Mouse (Mus musculus) neural tube, embryonic 14.5 days (tissue): ENCODE results near the gene Rad23b. TPM values are rescaled to one million over a fixed set of nuclear protein-coding genes. Genes with fewer than 3 reads are reported as not detected.
"Not testable (repeated sequence)": the region's sequence is repeated elsewhere in the genome, so short reads cannot be mapped to it uniquely, and the experiment has no call there.

Source experiments
- ATAC-seq: fragments of 200-750 bp; cut with Nextera tagmentation; 2 replicates; pipeline ENCODE4 v1.8.0; 2017; ENCODE audit warnings: low read depth, mild to moderate bottlenecking, moderate TSS enrichment, moderate library complexity
- H3K27ac ChIP-seq: fragments of 300-500 bp; sonication (generic); 2 replicates; pipeline ENCODE4 v1.5.1; 2014; ENCODE audit warnings: low read depth, mild to moderate bottlenecking, control low read depth, low read length, moderate library complexity, mixed read lengths
- H3K27me3 ChIP-seq: fragments of 300-500 bp; sonication (generic); 2 replicates; pipeline ENCODE4 v1.6.1; 2014; ENCODE audit warnings: low read length; ENCODE audit not compliant: control insufficient read depth, insufficient read depth
- H3K36me3 ChIP-seq: fragments of 300-500 bp; sonication (generic); 2 replicates; pipeline ENCODE4 v1.6.1; 2014; ENCODE audit warnings: low read length, mixed read lengths; ENCODE audit not compliant: control insufficient read depth, insufficient read depth
- H3K4me1 ChIP-seq: fragments of 300-500 bp; sonication (generic); 2 replicates; pipeline ENCODE4 v1.6.1; 2014; ENCODE audit warnings: low read length; ENCODE audit not compliant: control insufficient read depth, insufficient read depth
- H3K4me2 ChIP-seq: fragments of 300-500 bp; sonication (generic); 2 replicates; pipeline ENCODE4 v1.6.1; 2014; ENCODE audit warnings: mild to moderate bottlenecking, low read depth, low read length, control low read depth
- H3K4me3 ChIP-seq: fragments of 300-500 bp; sonication (generic); 2 replicates; pipeline ENCODE4 v1.5.1; 2014; ENCODE audit warnings: low read depth, low read length, control low read depth, mixed read lengths
- H3K9ac ChIP-seq: fragments of 300-500 bp; sonication (generic); replicated peaks from 2 replicates; pipeline ENCODE4 v1.6.1; 2014; ENCODE audit warnings: low read depth, mild to moderate bottlenecking, control low read depth, low read length, mixed read lengths
- H3K9me3 ChIP-seq: fragments of 300-500 bp; sonication (generic); 2 replicates; pipeline ENCODE4 v1.6.1; 2016; ENCODE audit warnings: low read length; ENCODE audit not compliant: control insufficient read depth
- WGBS: fragments of 180-500 bp; shearing (Covaris S2); extraction: QIAGEN DNeasy Blood & Tissue Kit; methylation state at CpG from one replicate; pipeline ENCODE4 v1.1.7; 2014; 5-methylcytosine and 5-hydroxymethylcytosine counted together
- polyA plus RNA-seq: library from polyadenylated mRNA; unstranded; fragments of >200 nt; fragmentation: Nextera tagmentation; extraction: Ambion mirVana; gene quantifications from 2 replicates; pipeline ENCODE4 v1.2.1, GENCODE M21; 2014

The Rad23b gene
- polyA plus RNA-seq: 63.0 and 88.9 TPM in 2 replicates

DNA sequence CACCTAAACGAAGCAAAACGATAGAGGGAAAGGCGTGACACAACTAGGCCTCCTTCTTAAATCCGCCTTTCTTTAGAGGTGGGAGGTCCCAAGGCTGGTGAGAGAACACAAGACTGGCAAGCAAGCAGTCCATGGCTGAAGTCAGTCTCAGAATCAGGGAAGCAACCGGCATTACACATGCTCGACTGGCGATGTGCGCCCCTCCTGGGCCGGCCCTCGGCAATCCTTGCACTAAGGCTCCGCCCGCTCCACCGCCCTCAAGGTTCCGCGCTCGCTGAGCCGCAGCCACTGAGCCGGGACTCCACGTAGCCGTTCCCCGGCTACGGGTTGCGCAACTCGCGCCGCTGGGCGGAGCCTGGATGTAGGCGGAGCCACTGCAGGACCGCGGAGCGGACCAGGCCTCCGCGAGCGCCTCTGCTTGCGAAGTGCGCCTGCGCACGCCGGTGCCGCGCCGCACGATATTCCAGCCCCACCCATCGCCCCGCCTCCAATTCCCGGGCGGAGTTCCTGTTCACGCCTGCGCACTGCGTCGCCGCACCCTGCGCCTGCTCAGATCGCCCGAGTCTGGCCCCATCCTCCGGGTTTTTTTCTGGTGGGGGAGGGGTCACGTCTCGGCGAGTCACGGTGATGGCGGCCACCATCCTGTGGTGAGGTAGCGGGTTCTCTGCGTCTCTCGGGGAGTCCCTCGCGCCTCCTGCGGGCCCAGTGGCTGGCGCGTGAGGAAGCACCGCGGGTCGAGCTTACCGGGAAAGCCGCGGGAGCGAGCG lies at the start of gene Rad23b:
Rad23b (plus strand) TSS at position 592 of the 767 bp plus-strand sequence.
- Histone ChIP-seq H3K4me1 (peaks cover 13% of the 10 kb centered on the region), H3K27me3 (no peaks in the 10 kb centered on the region), H3K27ac (peak within 1 kb of the TSS; percentile 94), H3K4me2 (peak within 1 kb of the TSS; percentile 62), H3K36me3 (no peaks in the 10 kb centered on the region), H3K9me3 (no peaks in the 10 kb centered on the region), H3K4me3 (peak within 1 kb of the TSS; percentile 100), H3K9ac (peak within 1 kb of the TSS; percentile 92)
- ATAC-seq: peak; percentile 98
- WGBS: under 1% methylated on average over 76 of the region's 77 CpGs

DNA sequence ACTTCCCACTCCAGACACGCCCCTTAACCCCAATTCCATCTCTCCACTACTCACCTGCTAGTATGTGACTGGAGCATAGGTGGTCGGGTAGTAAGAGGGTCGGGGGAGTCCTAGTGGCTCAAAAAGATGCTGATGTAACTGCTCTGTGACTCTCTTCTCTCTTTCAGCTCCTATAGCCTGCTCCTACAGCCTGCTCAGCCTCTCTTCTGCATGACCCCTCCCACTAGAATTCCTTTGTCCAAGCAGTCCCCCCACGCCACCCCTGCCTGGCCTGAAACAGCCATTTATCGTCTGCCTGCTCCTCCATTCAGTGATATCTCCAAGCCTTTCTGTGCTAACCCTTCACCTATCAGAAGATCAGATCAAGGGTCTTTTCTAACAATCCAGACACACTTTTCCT lies 45.7 kb upstream of the Rad23b start:
- no peak overlapping the region for H3K4me2 ChIP-seq
- no peaks in the 10 kb centered on the region for H3K27me3 ChIP-seq
- no peak overlapping the region for H3K9ac ChIP-seq
- no peaks in the 10 kb centered on the region for H3K36me3 ChIP-seq
- no peak overlapping the region for H3K27ac ChIP-seq
- H3K9me3 ChIP-seq: no peaks in the 10 kb centered on the region
- no peak overlapping the region for H3K4me3 ChIP-seq
- ATAC-seq: no peak
- 79% methylated on average over 5 of the region's 5 CpGs for WGBS
- no peaks in the 10 kb centered on the region for H3K4me1 ChIP-seq

DNA sequence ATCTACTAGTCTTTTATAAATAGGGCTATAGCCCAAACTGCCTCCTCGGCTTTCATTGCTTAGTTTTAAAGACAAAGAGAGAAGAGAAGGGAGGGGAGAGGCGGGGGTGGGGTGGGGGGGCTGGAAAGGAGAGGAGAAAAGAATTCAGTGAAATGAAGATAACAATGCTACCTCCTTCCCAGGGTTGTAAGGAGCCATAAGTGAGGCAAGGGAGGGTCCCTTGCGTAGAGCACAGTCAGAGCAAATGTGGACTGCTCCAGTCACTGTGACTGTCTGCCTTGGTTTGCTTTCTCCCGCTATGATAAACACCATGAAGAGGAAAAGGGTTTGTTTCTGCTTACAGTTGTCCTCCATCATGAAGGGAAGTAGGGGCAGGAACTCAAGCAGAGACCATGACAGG lies 43.2 kb upstream of the Rad23b start:
- H3K4me3 ChIP-seq: no peak overlapping the region
- H3K9me3 ChIP-seq: no peaks in the 10 kb centered on the region
- no peak overlapping the region for H3K4me2 ChIP-seq
- WGBS: 57% methylated on average over 4 of the region's 4 CpGs
- H3K27me3 ChIP-seq: no peaks in the 10 kb centered on the region
- H3K27ac ChIP-seq: no peak overlapping the region
- H3K9ac ChIP-seq: no peak overlapping the region
- no peaks in the 10 kb centered on the region for H3K4me1 ChIP-seq
- ATAC-seq: no peak
- no peaks in the 10 kb centered on the region for H3K36me3 ChIP-seq

DNA sequence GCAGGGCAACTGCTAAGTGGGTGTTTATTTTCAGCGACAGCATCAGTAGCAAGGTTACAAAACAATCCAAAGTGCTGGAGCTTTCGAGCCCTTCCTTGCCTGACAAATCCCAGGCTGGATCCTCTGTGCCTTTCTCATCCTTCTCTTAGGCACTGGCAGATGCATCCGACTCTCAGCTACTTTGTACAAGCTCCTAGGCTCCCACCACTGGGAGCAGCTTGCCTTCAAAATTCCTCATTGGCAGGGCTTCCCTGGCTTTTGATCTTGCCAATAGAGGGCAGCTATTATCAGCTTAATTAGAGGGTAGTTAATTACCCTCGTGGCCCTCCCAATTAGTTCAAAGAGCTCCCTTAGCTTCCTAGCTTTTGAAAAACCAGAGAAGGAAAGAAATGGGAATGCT lies 33.1 kb upstream of the Rad23b start:
- no peak for ATAC-seq
- Histone ChIP-seq H3K4me1 (no peaks in the 10 kb centered on the region), H3K9me3 (no peaks in the 10 kb centered on the region), H3K4me2 (no peak overlapping the region), H3K27ac (no peak overlapping the region), H3K27me3 (no peaks in the 10 kb centered on the region), H3K36me3 (no peaks in the 10 kb centered on the region), H3K4me3 (no peak overlapping the region), H3K9ac (no peak overlapping the region)
- WGBS: 24% methylated on average over 4 of the region's 4 CpGs

DNA sequence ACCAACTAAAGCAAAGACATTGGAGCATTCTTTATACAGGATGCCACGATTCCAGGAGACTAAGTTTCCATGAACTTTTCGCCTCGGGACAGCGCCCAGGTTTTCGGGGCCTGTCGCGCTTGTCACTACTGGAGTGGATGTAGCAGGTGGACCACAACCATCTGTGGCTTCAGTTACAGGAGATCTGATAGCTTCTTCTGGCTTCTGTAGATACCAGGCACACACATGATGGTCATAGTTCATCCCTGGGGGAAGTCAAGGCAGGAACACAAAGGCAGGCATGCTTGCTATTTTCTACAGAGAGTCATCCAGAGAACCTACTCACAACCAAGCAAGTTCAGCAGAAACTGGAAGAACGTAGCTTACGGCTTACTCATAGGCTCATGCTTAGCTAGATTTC lies 31.5 kb upstream of the Rad23b start:
- WGBS: 100% methylated on average over 6 of the region's 9 CpGs
- not testable (repeated sequence) for H3K27ac ChIP-seq, H3K9me3 ChIP-seq, H3K9ac ChIP-seq, H3K4me3 ChIP-seq, H3K4me1 ChIP-seq, H3K27me3 ChIP-seq, H3K4me2 ChIP-seq, ATAC-seq, H3K36me3 ChIP-seq

DNA sequence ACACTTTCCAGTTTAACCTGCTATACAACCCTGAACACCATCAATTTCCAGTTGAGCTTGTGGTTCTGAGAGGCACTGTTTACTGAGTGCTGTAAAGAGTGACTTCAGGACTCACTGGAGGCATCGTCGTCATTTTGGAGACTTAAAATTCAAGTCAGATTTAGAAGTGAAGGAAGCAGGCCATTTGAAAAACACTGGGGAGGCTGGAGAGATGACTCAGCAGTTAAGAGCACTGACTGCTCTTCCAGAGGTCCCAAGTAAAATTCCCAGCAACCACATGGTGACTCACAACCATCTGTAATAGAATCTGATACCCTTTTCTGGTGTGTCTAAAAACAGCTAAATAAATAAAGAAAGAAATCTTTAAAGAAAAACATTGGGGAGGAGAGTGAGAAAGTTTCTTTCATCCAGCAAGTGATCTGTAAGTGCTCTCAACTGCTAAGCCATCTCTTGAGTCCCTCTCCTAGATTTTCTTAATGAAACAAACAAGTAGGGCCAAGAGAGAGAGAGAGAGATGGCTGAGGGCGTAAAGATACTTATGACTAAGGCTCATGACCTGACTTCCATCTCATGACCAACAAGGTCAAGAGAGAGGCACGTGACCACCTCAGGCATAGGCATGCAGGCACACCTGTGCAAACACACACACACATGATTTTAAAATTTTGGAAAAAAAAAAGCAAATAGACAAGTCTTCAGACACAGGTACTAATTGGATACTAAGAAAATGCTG lies 23.9 kb upstream of the Rad23b start:
- no peak overlapping the region for H3K4me3 ChIP-seq
- no peak overlapping the region for H3K4me2 ChIP-seq
- H3K9me3 ChIP-seq: no peaks in the 10 kb centered on the region
- no peak overlapping the region for H3K9ac ChIP-seq
- no peaks in the 10 kb centered on the region for H3K4me1 ChIP-seq
- H3K36me3 ChIP-seq: no peaks in the 10 kb centered on the region
- H3K27ac ChIP-seq: no peak overlapping the region
- WGBS: 67% methylated on average over 4 of the region's 4 CpGs
- no peaks in the 10 kb centered on the region for H3K27me3 ChIP-seq
- no peak for ATAC-seq

DNA sequence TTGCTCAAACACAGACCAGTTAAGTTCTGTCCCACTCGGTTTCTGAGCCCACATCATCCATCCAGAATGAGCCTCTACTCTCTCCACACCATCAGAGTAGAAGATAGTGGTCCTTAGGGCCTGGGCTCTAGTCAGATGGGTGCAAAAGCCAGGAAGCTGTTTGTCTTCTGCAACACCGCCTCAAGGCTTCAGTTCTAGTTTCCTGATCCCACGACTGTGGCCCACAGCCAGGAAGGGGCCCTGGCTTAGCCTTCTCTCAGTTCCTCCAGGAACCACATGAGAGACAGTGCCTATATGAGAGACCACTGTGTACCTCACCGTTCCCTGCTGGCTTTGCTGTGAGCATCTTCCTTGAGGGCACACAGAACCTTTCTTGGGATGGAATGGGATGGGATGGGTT lies 22.3 kb upstream of the Rad23b start:
- Histone ChIP-seq H3K9me3 (no peaks in the 10 kb centered on the region), H3K4me2 (no peak overlapping the region), H3K4me3 (no peak overlapping the region), H3K27ac (no peak overlapping the region), H3K9ac (no peak overlapping the region), H3K36me3 (no peaks in the 10 kb centered on the region), H3K27me3 (no peaks in the 10 kb centered on the region), H3K4me1 (no peaks in the 10 kb centered on the region)
- ATAC-seq: no peak
- 81% methylated on average over 4 of the region's 4 CpGs for WGBS

DNA sequence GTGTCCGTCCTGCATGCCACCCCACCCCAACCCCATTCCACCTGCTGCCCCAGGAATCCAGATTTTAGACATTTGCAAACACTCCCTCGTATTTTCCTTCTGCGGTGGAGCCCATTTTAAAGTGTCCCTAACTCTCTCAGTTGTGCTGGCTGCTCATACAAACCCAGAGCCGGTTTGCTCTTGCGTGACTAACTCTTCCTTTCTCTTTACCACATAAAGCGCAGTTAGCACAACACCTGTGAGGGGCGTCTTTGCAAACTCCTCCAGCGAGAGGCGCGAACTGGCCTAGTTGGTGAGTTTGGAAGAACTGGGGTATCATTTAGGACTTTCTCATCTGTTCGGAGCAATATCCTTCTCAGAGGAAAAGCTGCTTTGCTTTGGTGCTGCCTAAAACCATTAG lies 21.4 kb upstream of the Rad23b start:
- 91% methylated on average over 11 of the region's 11 CpGs for WGBS
- H3K9ac ChIP-seq: no peak overlapping the region
- no peaks in the 10 kb centered on the region for H3K27me3 ChIP-seq
- H3K4me2 ChIP-seq: no peak overlapping the region
- H3K27ac ChIP-seq: no peak overlapping the region
- no peak overlapping the region for H3K4me3 ChIP-seq
- H3K36me3 ChIP-seq: no peaks in the 10 kb centered on the region
- ATAC-seq: no peak
- no peaks in the 10 kb centered on the region for H3K9me3 ChIP-seq
- H3K4me1 ChIP-seq: no peaks in the 10 kb centered on the region

DNA sequence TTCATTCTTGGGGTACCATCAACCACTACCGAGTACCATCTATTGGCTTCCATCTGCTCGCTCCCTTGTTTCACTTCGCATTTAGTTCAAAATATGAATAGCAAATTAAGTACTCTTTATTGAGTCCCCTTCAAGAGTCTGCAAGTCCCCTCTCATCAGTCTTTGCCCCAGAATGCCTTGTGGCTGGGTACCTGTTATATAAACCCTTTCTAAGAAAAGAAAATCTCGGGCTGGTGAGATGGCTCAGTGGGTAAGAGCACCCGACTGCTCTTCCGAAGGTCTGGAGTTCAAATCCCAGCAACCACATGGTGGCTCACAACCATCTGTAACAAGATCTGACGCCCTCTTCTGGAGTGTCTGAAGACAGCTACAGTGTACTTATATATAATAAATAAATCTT lies 20.9 kb upstream of the Rad23b start:
- ATAC-seq, H3K27ac ChIP-seq, H3K9ac ChIP-seq, H3K27me3 ChIP-seq, H3K9me3 ChIP-seq, H3K4me1 ChIP-seq, H3K36me3 ChIP-seq, H3K4me3 ChIP-seq, H3K4me2 ChIP-seq: not testable (repeated sequence)
- WGBS: 94% methylated on average over 6 of the region's 7 CpGs
